Mouse (Mus musculus): Measurements from ENCODE around the gene Anxa9. TPM values are rescaled to one million over a fixed set of nuclear protein-coding genes. Genes with fewer than 3 reads are reported as not detected.

The Anxa9 gene
- polyA plus RNA-seq, 1 experiment from 2014 or later = 1.7 TPM

DNA sequence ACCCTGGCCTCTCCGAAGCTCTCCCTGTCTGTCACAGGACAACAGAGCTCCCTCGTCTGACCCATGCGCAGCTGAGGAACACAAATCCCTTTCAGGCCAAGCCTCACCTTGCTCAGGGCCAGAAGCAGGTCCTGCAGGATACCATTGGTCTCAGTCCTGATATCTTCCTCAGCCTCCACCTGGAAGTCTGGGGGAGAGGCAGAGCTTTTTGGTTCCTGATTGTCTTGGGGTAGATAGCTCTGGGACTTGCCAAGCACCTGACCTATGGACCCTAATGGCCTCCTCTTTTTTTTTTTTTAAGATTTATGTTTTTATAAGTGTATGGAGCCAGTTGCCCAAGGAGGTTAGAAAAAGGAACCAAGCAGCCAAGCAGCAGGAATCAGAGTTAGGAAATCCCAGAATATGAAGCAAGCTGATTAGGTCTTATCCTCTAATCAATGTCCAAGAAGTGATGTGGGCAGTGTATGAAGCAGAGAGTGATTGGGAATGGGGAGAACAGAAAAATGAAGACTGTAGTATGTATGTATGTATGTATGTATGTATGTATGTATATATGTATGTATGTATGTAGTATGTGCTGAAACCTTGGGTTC, 5.7 kb downstream of the Anxa9 start:
- 0 out of 2 replicates have a peak, but pooled peaks cover 2% of the 10 kb centered on the region for H3K9me3 ChIP-seq (ENCODE audit: control insufficient read depth, low read length)
- ATAC-seq (ENCODE audit: low read depth) = no peak
- WGBS = 69% methylated on average over 3 of the region's 3 CpGs
- peaks cover 2% of the 10 kb centered on the region; the same call in 1 of the 2 replicates for H3K4me1 ChIP-seq (replicated peaks; ENCODE audit: control insufficient read depth, insufficient read depth, low read length)
- no peaks in the 10 kb centered on the region; the same call in 1 of the 2 replicates for H3K36me3 ChIP-seq (ENCODE audit: control insufficient read depth, insufficient read depth, low read length)
- H3K27me3 ChIP-seq (ENCODE audit: control insufficient read depth, insufficient read depth, low read depth, low read length) = no peaks in the 10 kb centered on the region
- no peak overlapping the region for H3K27ac ChIP-seq (ENCODE audit: low read length)
- no peak overlapping the region for H3K4me2 ChIP-seq (ENCODE audit: low read depth, low read length)
- no peak overlapping the region for H3K9ac ChIP-seq (ENCODE audit: low read length)
- no peak overlapping the region for H3K4me3 ChIP-seq (ENCODE audit: low read length)

DNA sequence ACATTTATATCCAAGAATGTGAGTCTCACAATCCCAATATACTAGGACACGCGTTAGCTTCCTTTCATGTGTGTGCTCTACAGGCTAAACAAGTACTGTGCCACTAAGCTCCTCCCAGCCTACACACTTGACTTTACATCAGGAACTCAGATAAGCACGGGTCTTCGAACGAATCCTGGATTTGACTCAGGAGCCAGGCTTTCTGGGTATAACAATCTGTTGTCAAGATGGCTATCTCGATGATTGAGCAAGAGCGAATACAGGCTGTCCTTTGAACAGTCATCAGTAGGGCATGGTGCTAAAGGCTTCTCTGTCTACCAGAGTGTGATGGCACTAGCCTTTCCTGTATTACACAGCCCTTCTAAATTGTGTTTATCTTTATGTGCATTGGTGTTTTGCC, 9.0 kb downstream of the Anxa9 start:
- ATAC-seq (ENCODE audit: low read depth) = no peak
- WGBS = 57% methylated on average over 7 of the region's 7 CpGs
- Histone ChIP-seq H3K27ac (ENCODE audit: low read length) (no peak overlapping the region), H3K4me1 (replicated peaks; ENCODE audit: control insufficient read depth, insufficient read depth, low read length) (peaks cover 8% of the 10 kb centered on the region; the same call in 1 of the 2 replicates), H3K9me3 (ENCODE audit: control insufficient read depth, low read length) (0 out of 2 replicates have a peak, but pooled peaks cover 2% of the 10 kb centered on the region), H3K4me3 (ENCODE audit: low read length) (no peak overlapping the region), H3K27me3 (ENCODE audit: control insufficient read depth, insufficient read depth, low read depth, low read length) (no peaks in the 10 kb centered on the region), H3K36me3 (ENCODE audit: control insufficient read depth, insufficient read depth, low read length) (peaks cover 16% of the 10 kb centered on the region), H3K9ac (ENCODE audit: low read length) (no peak overlapping the region), H3K4me2 (ENCODE audit: low read depth, low read length) (no peak overlapping the region)

DNA sequence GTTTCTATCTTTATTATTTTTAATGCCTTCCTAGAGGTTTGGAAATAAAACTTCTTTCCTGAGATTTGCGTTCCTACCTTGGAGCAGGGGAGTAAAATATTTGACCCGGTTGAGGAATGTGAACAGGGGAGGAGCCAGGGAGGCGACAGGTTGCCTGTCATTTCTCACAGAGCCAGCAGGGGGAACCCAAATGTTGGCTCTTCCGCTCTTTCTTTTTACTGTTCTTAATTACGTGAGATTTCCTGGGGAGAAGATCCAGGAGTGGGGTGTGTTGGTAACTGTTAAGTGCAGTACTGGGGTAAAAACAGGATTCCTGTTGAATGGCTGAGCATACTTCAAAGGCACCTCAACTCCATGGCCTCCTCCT, 10.9 kb downstream of the Anxa9 start:
- Histone ChIP-seq H3K27me3 (ENCODE audit: control insufficient read depth, insufficient read depth, low read depth, low read length) (no peaks in the 10 kb centered on the region), H3K27ac (ENCODE audit: low read length) (no peak overlapping the region), H3K9ac (ENCODE audit: low read length) (peak overlapping the region; percentile 21; the same call in 1 of the 2 replicates), H3K9me3 (ENCODE audit: control insufficient read depth, low read length) (0 out of 2 replicates have a peak, but pooled peaks cover 2% of the 10 kb centered on the region), H3K36me3 (ENCODE audit: control insufficient read depth, insufficient read depth, low read length) (peaks cover 20% of the 10 kb centered on the region), H3K4me3 (ENCODE audit: low read length) (no peak overlapping the region), H3K4me1 (replicated peaks; ENCODE audit: control insufficient read depth, insufficient read depth, low read length) (peaks cover 8% of the 10 kb centered on the region; the same call in 1 of the 2 replicates), H3K4me2 (ENCODE audit: low read depth, low read length) (no peak overlapping the region)
- WGBS = 10% methylated on average over 5 of the region's 5 CpGs
- peak; percentile 55 for ATAC-seq (ENCODE audit: low read depth)

DNA sequence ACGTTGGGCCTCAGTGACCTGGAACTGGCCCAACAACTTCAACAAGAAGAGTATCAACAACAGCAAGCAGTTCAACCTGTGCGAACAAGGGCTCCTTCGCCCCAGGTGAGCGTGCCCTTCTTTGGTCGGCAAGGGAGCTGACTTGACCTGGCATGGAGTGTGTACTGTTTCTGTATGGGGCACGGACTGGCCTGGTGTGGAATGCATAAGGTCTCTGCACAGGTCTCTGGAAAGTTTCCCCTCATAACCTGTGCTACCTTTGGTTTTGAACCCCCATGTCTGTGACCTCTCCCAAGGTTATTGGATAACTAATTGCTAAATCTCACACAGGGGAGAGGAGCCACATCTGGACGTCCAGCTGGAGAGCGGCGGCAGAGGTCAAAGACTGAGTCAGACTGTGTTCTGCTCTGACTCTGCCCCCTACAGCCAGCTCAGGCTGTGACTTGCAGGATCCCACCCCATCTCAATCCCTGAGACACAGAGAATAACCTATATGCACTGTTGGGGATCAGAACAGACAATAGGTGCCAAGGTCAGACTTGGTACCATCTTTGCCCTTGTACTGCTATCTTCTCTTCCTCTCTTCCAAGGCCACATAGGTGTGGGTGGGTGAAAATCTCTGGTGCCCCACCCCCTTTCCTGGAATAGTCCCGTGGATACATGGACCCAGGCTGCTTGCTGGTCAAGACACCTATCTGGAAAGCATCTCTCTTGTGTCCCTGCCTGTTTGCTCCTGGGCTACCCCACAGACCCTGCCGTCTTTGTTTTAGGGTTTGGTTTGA, 11.5 kb downstream of the Anxa9 start:
- peak overlapping the region; percentile 13; the same call in 1 of the 2 replicates for H3K9ac ChIP-seq (ENCODE audit: low read length)
- 68% methylated on average over 11 of the region's 11 CpGs for WGBS
- 0 out of 2 replicates have a peak, but pooled peaks cover 2% of the 10 kb centered on the region for H3K9me3 ChIP-seq (ENCODE audit: control insufficient read depth, low read length)
- H3K27me3 ChIP-seq (ENCODE audit: control insufficient read depth, insufficient read depth, low read depth, low read length) = no peaks in the 10 kb centered on the region
- H3K4me1 ChIP-seq (replicated peaks; ENCODE audit: control insufficient read depth, insufficient read depth, low read length) = peaks cover 8% of the 10 kb centered on the region; the same call in 1 of the 2 replicates
- no peak overlapping the region for H3K4me2 ChIP-seq (ENCODE audit: low read depth, low read length)
- H3K27ac ChIP-seq (ENCODE audit: low read length) = peak overlapping the region; percentile 29; the same call in 1 of the 2 replicates
- peak; percentile 16 for ATAC-seq (ENCODE audit: low read depth)
- peaks cover 22% of the 10 kb centered on the region for H3K36me3 ChIP-seq (ENCODE audit: control insufficient read depth, insufficient read depth, low read length)
- H3K4me3 ChIP-seq (ENCODE audit: low read length) = no peak overlapping the region

GRCm38 (mm10) chr3:95294718-95295117, 12.3 kb downstream of the Anxa9 start:
- Histone ChIP-seq H3K27me3 (ENCODE audit: control insufficient read depth, insufficient read depth, low read depth, low read length) (no peaks in the 10 kb centered on the region), H3K27ac (ENCODE audit: low read length) (no peak overlapping the region), H3K4me1 (replicated peaks; ENCODE audit: control insufficient read depth, insufficient read depth, low read length) (peaks cover 8% of the 10 kb centered on the region; the same call in 1 of the 2 replicates), H3K9me3 (ENCODE audit: control insufficient read depth, low read length) (0 out of 2 replicates have a peak, but pooled peaks cover 2% of the 10 kb centered on the region), H3K9ac (ENCODE audit: low read length) (no peak overlapping the region), H3K4me2 (ENCODE audit: low read depth, low read length) (no peak overlapping the region), H3K4me3 (ENCODE audit: low read length) (no peak overlapping the region), H3K36me3 (ENCODE audit: control insufficient read depth, insufficient read depth, low read length) (peaks cover 24% of the 10 kb centered on the region)
- 85% methylated on average over 5 of the region's 5 CpGs for WGBS
- ATAC-seq (ENCODE audit: low read depth) = no peak

GRCm38 (mm10) chr3:95294316-95294715, 12.7 kb downstream of the Anxa9 start:
- Histone ChIP-seq H3K4me1 (replicated peaks; ENCODE audit: control insufficient read depth, insufficient read depth, low read length) (peaks cover 8% of the 10 kb centered on the region; the same call in 1 of the 2 replicates), H3K9ac (ENCODE audit: low read length) (no peak overlapping the region), H3K27me3 (ENCODE audit: control insufficient read depth, insufficient read depth, low read depth, low read length) (no peaks in the 10 kb centered on the region), H3K4me3 (ENCODE audit: low read length) (no peak overlapping the region), H3K4me2 (ENCODE audit: low read depth, low read length) (no peak overlapping the region), H3K36me3 (ENCODE audit: control insufficient read depth, insufficient read depth, low read length) (peaks cover 27% of the 10 kb centered on the region), H3K27ac (ENCODE audit: low read length) (no peak overlapping the region), H3K9me3 (ENCODE audit: control insufficient read depth, low read length) (0 out of 2 replicates have a peak, but pooled peaks cover 2% of the 10 kb centered on the region)
- no peak for ATAC-seq (ENCODE audit: low read depth)
- 82% methylated on average over 7 of the region's 7 CpGs for WGBS

DNA sequence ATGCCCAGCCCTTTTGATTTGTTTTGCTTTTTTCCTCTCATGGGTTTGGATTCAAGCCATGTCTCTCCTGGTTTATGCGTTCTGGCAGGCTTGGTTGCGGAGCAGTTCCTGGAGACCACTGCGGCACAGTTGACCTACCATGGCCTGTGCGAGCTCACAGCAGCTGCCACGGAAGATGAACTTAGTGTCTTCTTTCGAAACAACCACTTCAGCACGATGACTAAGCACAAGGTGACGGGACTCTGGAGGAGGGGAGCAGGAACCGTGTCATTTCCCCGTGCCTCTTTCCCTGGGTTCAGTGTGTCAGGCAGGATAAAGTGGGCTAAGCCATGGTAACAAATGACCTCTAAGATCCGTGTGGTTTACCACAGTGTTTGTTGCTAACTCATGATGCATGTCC, 13.4 kb downstream of the Anxa9 start:
- Histone ChIP-seq H3K27ac (ENCODE audit: low read length) (no peak overlapping the region), H3K36me3 (ENCODE audit: control insufficient read depth, insufficient read depth, low read length) (peaks cover 29% of the 10 kb centered on the region), H3K9me3 (ENCODE audit: control insufficient read depth, low read length) (0 out of 2 replicates have a peak, but pooled peaks cover 2% of the 10 kb centered on the region), H3K27me3 (ENCODE audit: control insufficient read depth, insufficient read depth, low read depth, low read length) (no peaks in the 10 kb centered on the region), H3K9ac (ENCODE audit: low read length) (no peak overlapping the region), H3K4me1 (replicated peaks; ENCODE audit: control insufficient read depth, insufficient read depth, low read length) (peaks cover 8% of the 10 kb centered on the region; the same call in 1 of the 2 replicates), H3K4me3 (ENCODE audit: low read length) (no peak overlapping the region), H3K4me2 (ENCODE audit: low read depth, low read length) (no peak overlapping the region)
- 59% methylated on average over 11 of the region's 11 CpGs for WGBS
- no peak for ATAC-seq (ENCODE audit: low read depth)

DNA sequence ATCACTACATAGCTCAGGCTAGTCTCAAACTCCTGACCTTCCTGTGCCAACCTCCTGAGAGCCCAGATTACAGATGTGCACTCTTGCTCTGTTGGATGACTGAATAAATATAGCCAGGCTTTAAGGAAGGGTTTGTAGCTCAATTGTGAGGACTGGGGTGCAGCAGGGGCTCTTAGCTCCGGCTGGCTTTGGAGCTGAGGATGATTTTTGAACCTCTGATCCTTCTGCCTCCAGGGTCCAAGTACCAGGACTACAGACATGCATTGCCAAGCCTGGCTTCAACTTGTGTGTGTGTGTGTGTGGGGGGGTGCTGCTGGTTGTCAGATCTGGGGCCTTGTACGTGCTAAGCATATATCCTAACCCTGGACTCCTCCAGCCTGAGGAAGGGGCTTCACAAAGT, 14.1 kb downstream of the Anxa9 start:
- WGBS = 84% methylated on average over 2 of the region's 2 CpGs
- H3K4me1 ChIP-seq (replicated peaks; ENCODE audit: control insufficient read depth, insufficient read depth, low read length) = peaks cover 8% of the 10 kb centered on the region; the same call in 1 of the 2 replicates
- H3K27me3 ChIP-seq (ENCODE audit: control insufficient read depth, insufficient read depth, low read depth, low read length) = no peaks in the 10 kb centered on the region
- no peak overlapping the region for H3K4me2 ChIP-seq (ENCODE audit: low read depth, low read length)
- peaks cover 35% of the 10 kb centered on the region for H3K36me3 ChIP-seq (ENCODE audit: control insufficient read depth, insufficient read depth, low read length)
- no peak overlapping the region for H3K9ac ChIP-seq (ENCODE audit: low read length)
- H3K4me3 ChIP-seq (ENCODE audit: low read length) = no peak overlapping the region
- no peak overlapping the region for H3K27ac ChIP-seq (ENCODE audit: low read length)
- no peak for ATAC-seq (ENCODE audit: low read depth)
- 0 out of 2 replicates have a peak, but pooled peaks cover 2% of the 10 kb centered on the region for H3K9me3 ChIP-seq (ENCODE audit: control insufficient read depth, low read length)

DNA sequence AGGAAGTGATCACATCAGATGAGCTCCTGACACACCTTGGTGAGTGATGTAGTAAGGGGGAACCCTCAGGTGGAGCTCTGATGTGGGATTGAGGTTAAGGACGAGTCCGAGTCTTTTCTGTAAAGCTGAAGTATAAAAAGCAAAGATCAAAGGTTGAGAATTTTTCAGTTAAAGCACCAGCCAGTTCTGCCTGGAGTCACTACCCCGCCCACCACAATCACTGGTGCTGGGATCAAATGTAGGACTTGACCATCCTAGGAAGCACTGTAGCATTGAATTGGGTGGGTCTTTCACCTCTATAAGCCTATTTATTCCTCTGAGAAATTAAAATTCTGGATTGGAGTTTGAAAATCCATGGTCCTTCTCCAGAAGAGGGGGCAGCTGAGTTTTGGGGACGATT, 15.9 kb downstream of the Anxa9 start:
- WGBS = 77% methylated on average over 4 of the region's 4 CpGs
- no peak for ATAC-seq (ENCODE audit: low read depth)
- Histone ChIP-seq H3K4me1 (replicated peaks; ENCODE audit: control insufficient read depth, insufficient read depth, low read length) (peaks cover 6% of the 10 kb centered on the region; the same call in 1 of the 2 replicates), H3K36me3 (ENCODE audit: control insufficient read depth, insufficient read depth, low read length) (peaks cover 37% of the 10 kb centered on the region), H3K4me3 (ENCODE audit: low read length) (no peak overlapping the region), H3K4me2 (ENCODE audit: low read depth, low read length) (no peak overlapping the region), H3K27ac (ENCODE audit: low read length) (no peak overlapping the region), H3K9ac (ENCODE audit: low read length) (no peak overlapping the region), H3K9me3 (ENCODE audit: control insufficient read depth, low read length) (no peaks in the 10 kb centered on the region), H3K27me3 (ENCODE audit: control insufficient read depth, insufficient read depth, low read depth, low read length) (no peaks in the 10 kb centered on the region)

All from lung, embryonic 16.5 days (tissue).